Mouse (Mus musculus) kidney, embryonic 16.5 days (tissue): ENCODE measurements at regions not wholly inside any gene's neighbourhood (a gene's known extent, or its start where the extent isn't known, plus 50 kb on each side); places are given as distances from the start of the nearest gene placed in this dataset.

Source experiments
- ATAC-seq: fragments of 200-750 bp; cut with Nextera tagmentation; 2 replicates; pipeline ENCODE4 v1.8.0; 2017; ENCODE audit warnings: moderate TSS enrichment; ENCODE audit not compliant: low FRiP score, low TSS enrichment
- H3K27ac ChIP-seq: fragments of 300-500 bp; sonication (generic); 2 replicates; pipeline ENCODE4 v1.5.1; 2014; ENCODE audit warnings: low read length
- H3K27me3 ChIP-seq: fragments of 300-500 bp; sonication (generic); 2 replicates; pipeline ENCODE4 v1.6.1; 2014; ENCODE audit warnings: low read length, control low read depth, mixed read lengths; ENCODE audit not compliant: insufficient read depth
- H3K36me3 ChIP-seq: fragments of 300-500 bp; sonication (generic); 2 replicates; pipeline ENCODE4 v1.6.1; 2014; ENCODE audit warnings: low read length, control low read depth, mixed read lengths; ENCODE audit not compliant: insufficient read depth
- H3K4me1 ChIP-seq: fragments of 300-500 bp; sonication (generic); 2 replicates; pipeline ENCODE4 v1.6.1; 2014; ENCODE audit warnings: low read length, control low read depth, mixed read lengths; ENCODE audit not compliant: insufficient read depth
- H3K4me2 ChIP-seq: fragments of 300-500 bp; sonication (generic); replicated peaks from 2 replicates; pipeline ENCODE4 v1.6.1; 2014; ENCODE audit warnings: low read depth, low read length
- H3K4me3 ChIP-seq: fragments of 300-500 bp; sonication (generic); 2 replicates; pipeline ENCODE4 v1.5.1; 2014; ENCODE audit warnings: mild to moderate bottlenecking, low read length
- H3K9ac ChIP-seq: fragments of 300-500 bp; sonication (generic); replicated peaks from 2 replicates; pipeline ENCODE4 v1.6.1; 2014; ENCODE audit warnings: low read length
- H3K9me3 ChIP-seq: fragments of 300-500 bp; sonication (generic); 2 replicates; pipeline ENCODE4 v1.6.1; 2016; ENCODE audit warnings: low read length, control low read depth
- WGBS: fragments of 180-500 bp; shearing (Covaris S2); extraction: QIAGEN DNeasy Blood & Tissue Kit; methylation state at CpG from one replicate; pipeline ENCODE4 v1.1.7; 2014; 5-methylcytosine and 5-hydroxymethylcytosine counted together

- WGBS: 4% methylated on average over 21 of the region's 23 CpGs
- H3K4me2 ChIP-seq: peak overlapping the region; percentile 45
- H3K36me3 ChIP-seq: no peaks in the 10 kb centered on the region
- peak overlapping the region; percentile 27; the same call in 1 of the 2 replicates for H3K9ac ChIP-seq
- H3K27ac ChIP-seq: no peak overlapping the region
- peak; percentile 71 for ATAC-seq
- no peaks in the 10 kb centered on the region for H3K9me3 ChIP-seq
- H3K4me1 ChIP-seq: peaks cover 5% of the 10 kb centered on the region; the same call in 1 of the 2 replicates
- no peaks in the 10 kb centered on the region for H3K27me3 ChIP-seq
- no peak overlapping the region; the same call in 1 of the 2 replicates for H3K4me3 ChIP-seq
These were observed 135.1 kb downstream of the Klhl25 start for GRCm38 (mm10) chr7:75983029-75983808.

DNA sequence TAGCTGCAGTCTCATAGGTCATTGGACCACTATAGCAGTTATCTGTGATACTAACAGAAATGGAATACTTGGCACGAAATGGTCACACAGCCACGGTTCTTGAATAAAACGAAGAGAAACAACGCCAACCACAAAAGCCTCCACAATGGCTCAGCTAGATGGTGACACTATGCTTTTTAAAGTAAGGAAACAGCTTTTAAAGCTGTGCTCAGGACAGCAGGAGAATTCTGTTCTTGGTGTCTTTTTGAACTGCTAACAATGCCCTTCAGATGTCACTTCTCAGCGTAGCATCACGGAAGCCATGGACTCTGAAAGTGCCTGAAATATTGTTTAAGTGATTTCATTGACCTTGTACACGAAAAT, 135.7 kb downstream of the Klhl25 start:
- Histone ChIP-seq H3K27me3 (no peaks in the 10 kb centered on the region), H3K36me3 (no peaks in the 10 kb centered on the region), H3K9me3 (no peaks in the 10 kb centered on the region), H3K9ac (no peak overlapping the region), H3K27ac (no peak overlapping the region), H3K4me1 (peaks cover 5% of the 10 kb centered on the region; the same call in 1 of the 2 replicates), H3K4me3 (no peak overlapping the region), H3K4me2 (peak overlapping the region; percentile 45)
- WGBS: 51% methylated on average over 7 of the region's 7 CpGs
- no peak for ATAC-seq

- ATAC-seq: no peak
- Histone ChIP-seq H3K27ac (no peak overlapping the region), H3K4me1 (no peaks in the 10 kb centered on the region), H3K36me3 (no peaks in the 10 kb centered on the region), H3K27me3 (no peaks in the 10 kb centered on the region), H3K4me3 (no peak overlapping the region), H3K4me2 (no peak overlapping the region), H3K9ac (no peak overlapping the region), H3K9me3 (no peaks in the 10 kb centered on the region)
- WGBS: 63% methylated on average over 5 of the region's 5 CpGs
These were observed 150.7 kb downstream of the Klhl25 start for GRCm38 (mm10) chr7:75998853-75999252.

DNA sequence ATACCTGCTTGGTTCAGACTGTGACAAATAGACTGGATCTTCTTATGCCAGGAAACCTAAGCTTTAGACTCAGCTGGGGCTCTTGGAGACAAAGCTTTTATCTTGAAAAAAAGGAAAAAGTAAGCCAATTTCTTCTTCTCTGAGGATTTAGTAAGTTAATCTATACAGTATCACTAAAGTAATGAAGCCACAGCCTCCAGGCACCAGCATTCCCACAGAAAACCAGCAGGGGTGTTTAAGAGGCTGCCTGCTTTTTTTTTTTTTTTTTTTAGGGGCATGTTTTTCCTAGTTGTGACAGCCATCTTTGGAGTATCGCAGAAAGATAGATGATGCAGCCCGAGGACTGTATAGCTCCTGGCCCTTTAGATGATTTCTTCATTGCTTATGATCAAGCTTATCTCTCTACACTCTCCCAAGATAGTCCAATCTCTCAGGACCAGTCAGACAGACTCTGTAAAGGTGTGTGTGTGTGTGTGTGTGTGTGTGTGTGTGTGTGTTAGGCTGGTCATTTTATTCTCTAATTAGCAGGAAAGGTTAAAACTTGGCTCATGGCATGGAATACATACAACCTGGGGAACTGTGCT, 151.3 kb downstream of the Klhl25 start:
- no peak for ATAC-seq
- no peak overlapping the region for H3K4me2 ChIP-seq
- no peak overlapping the region for H3K4me3 ChIP-seq
- no peaks in the 10 kb centered on the region for H3K9me3 ChIP-seq
- H3K9ac ChIP-seq: no peak overlapping the region
- WGBS: 70% methylated on average over 2 of the region's 2 CpGs
- no peak overlapping the region for H3K27ac ChIP-seq
- no peaks in the 10 kb centered on the region for H3K36me3 ChIP-seq
- no peaks in the 10 kb centered on the region for H3K27me3 ChIP-seq
- H3K4me1 ChIP-seq: no peaks in the 10 kb centered on the region

DNA sequence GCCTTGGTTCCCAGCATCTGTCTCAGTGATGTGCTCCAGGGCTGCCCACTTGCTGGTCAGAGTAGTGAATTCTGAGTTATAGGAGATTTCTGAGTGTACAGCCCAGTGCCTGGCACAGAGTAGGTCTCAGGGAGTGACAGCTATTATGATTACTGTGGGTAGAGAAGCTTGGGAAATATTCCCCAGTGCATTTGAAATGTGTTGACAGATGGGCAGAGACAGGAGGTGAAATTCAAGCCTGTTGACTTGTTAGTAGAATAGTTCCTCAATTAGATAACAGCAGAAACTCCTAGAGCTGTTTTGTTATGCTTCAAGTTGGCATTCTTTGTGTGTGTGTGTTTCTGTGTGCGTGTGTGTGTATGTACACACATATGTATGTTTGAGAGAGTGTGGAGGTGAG, 152.9 kb downstream of the Klhl25 start:
- H3K9me3 ChIP-seq: no peaks in the 10 kb centered on the region
- no peak overlapping the region for H3K4me2 ChIP-seq
- no peaks in the 10 kb centered on the region for H3K4me1 ChIP-seq
- no peak overlapping the region for H3K9ac ChIP-seq
- H3K4me3 ChIP-seq: no peak overlapping the region
- H3K27me3 ChIP-seq: no peaks in the 10 kb centered on the region
- WGBS: 84% methylated on average over 1 of the region's 1 CpGs
- H3K36me3 ChIP-seq: no peaks in the 10 kb centered on the region
- H3K27ac ChIP-seq: no peak overlapping the region
- ATAC-seq: no peak

GRCm38 (mm10) chr7:76008226-76008625, 160.1 kb downstream of the Klhl25 start:
- Histone ChIP-seq H3K9me3 (no peaks in the 10 kb centered on the region), H3K36me3 (no peaks in the 10 kb centered on the region), H3K27me3 (no peaks in the 10 kb centered on the region), H3K4me1 (no peaks in the 10 kb centered on the region), H3K4me3 (no peak overlapping the region), H3K9ac (no peak overlapping the region), H3K27ac (no peak overlapping the region), H3K4me2 (no peak overlapping the region)
- ATAC-seq: no peak
- WGBS: 28% methylated on average over 6 of the region's 6 CpGs

DNA sequence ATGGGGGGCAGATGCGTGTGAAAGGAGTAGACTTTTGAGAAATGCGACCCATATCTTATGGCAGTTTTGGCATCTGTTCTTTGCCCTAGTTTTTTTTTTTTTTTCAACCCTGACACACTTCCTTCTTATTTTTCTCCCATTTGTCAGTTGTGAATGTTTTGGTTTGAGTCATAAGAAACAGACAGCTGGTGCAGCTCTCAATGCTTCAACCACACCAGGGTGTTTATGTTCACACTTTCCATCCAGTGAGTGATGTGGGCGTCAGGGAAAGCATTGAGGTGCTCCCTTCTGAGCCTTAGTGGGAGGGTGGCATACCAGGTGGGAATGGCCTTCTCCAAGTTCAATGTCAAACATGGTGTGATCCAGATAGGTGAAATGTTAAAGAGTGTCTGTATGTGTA, 181.9 kb upstream of the Agbl1 start:
- Histone ChIP-seq H3K4me3 (no peak overlapping the region), H3K36me3 (no peaks in the 10 kb centered on the region), H3K9ac (no peak overlapping the region), H3K9me3 (no peaks in the 10 kb centered on the region), H3K4me1 (no peaks in the 10 kb centered on the region), H3K4me2 (no peak overlapping the region), H3K27me3 (no peaks in the 10 kb centered on the region), H3K27ac (no peak overlapping the region)
- WGBS: 57% methylated on average over 3 of the region's 3 CpGs
- ATAC-seq: no peak

- H3K27ac ChIP-seq: no peak overlapping the region
- 69% methylated on average over 2 of the region's 2 CpGs for WGBS
- no peak overlapping the region for H3K9ac ChIP-seq
- H3K4me2 ChIP-seq: no peak overlapping the region
- no peaks in the 10 kb centered on the region for H3K36me3 ChIP-seq
- no peak overlapping the region for H3K4me3 ChIP-seq
- H3K27me3 ChIP-seq: no peaks in the 10 kb centered on the region
- ATAC-seq: no peak
- no peaks in the 10 kb centered on the region for H3K9me3 ChIP-seq
- H3K4me1 ChIP-seq: no peaks in the 10 kb centered on the region
These were observed 180.3 kb upstream of the Agbl1 start for GRCm38 (mm10) chr7:76049342-76049741.

DNA sequence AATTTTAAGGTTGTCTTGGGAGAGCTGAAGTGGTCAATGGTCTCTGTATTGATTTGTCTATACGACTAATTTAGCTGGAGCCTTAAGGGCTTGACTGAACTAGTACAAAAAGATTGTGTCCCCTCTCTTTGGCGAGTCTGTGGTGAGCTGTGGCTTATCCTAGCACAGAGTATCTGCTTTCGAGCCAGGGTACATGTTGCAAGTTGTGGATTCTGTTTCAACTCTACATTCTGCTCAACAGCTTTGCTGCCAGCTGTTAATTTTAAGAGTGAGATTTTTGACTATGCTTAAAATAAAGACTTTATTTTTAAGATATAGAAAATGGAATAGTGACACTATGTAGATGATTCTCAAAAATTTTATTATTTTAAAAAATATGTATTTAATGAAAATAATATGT, 175.8 kb upstream of the Agbl1 start:
- H3K27me3 ChIP-seq: no peaks in the 10 kb centered on the region
- ATAC-seq: no peak
- no peaks in the 10 kb centered on the region for H3K36me3 ChIP-seq
- H3K27ac ChIP-seq: no peak overlapping the region
- 87% methylated on average over 3 of the region's 3 CpGs for WGBS
- H3K9me3 ChIP-seq: no peaks in the 10 kb centered on the region
- H3K4me3 ChIP-seq: no peak overlapping the region
- no peaks in the 10 kb centered on the region for H3K4me1 ChIP-seq
- no peak overlapping the region for H3K4me2 ChIP-seq
- no peak overlapping the region for H3K9ac ChIP-seq

GRCm38 (mm10) chr7:76099149-76099548, 130.5 kb upstream of the Agbl1 start:
- 48% methylated on average over 1 of the region's 1 CpGs for WGBS

More at GRCm38 (mm10) chr7:76099149-76099548, 130.5 kb upstream of the Agbl1 start:
- H3K4me2 ChIP-seq: no peak overlapping the region
- H3K27me3 ChIP-seq: no peaks in the 10 kb centered on the region
- H3K27ac ChIP-seq: no peak overlapping the region
- H3K4me3 ChIP-seq: no peak overlapping the region
- H3K4me1 ChIP-seq: no peaks in the 10 kb centered on the region
- no peaks in the 10 kb centered on the region for H3K9me3 ChIP-seq
- ATAC-seq: no peak
- H3K36me3 ChIP-seq: no peaks in the 10 kb centered on the region
- no peak overlapping the region for H3K9ac ChIP-seq
